Mouse (Mus musculus) heart, adult 2 months (tissue): Measurements from ENCODE around the gene Tpcn1.

Experiments used
- CTCF ChIP-seq: fragments of 200-600 bp; IDR thresholded peaks from 2 replicates; pipeline ENCODE4 v1.8.1; 2022; ENCODE audit warnings: antibody characterized with exemption, mild to moderate bottlenecking, moderate library complexity
- EP300 ChIP-seq: fragments of 200-500 bp; IDR thresholded peaks from 2 replicates; pipeline ENCODE4 v1.6.1; 2011; ENCODE audit warnings: low read depth, low read length, control low read depth; ENCODE audit not compliant: insufficient read depth
- POLR2A ChIP-seq: fragments of 200-500 bp; IDR thresholded peaks from 2 replicates; pipeline ENCODE4 v1.6.1; 2011; ENCODE audit warnings: mild to moderate bottlenecking, low read depth, low read length, control low read depth; ENCODE audit not compliant: insufficient read depth

DNA sequence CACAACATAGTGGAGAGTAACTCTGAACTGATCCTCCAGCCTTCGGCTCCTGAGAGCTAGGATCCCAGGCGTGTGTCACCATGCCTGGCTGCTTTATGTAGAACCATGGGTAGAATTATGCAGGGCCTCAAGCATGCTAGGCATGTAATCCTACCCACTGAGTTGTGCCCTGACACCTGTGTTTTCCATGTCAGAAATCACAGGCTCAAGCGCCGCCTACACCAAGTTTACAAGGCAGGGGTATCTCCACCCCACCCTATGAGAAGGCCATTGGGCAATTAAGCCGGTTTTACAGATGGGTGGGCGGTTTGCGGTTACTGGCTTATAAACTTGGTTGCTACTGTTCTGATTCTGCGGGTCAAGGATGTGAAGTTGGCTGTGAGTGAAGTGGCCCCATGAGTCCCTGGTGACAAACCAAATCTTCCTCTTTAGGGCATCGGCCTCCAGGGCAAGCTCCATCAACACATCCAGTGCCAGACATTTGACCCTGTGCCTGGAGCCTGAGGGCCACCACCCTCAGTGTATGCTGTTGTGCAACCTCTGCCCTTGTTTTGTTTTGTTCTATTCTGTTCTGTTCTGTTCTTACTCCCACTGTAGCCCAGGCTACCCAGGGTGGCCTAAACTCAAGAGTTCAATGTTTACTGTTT is 74.3 kb downstream of the Tpcn1 start:
- TF ChIP-seq CTCF (no peak), POLR2A (no peak), EP300 (no peak)
